Mouse (Mus musculus) liver, embryonic 14.5 days (tissue): ENCODE measurements around the gene Kcne1.

Experiments
- CTCF ChIP-seq: IDR thresholded peaks from 2 replicates; pipeline ENCODE4 v1.5.1; 2016; ENCODE audit warnings: antibody characterized with exemption, low read depth, control low read depth
- EP300 ChIP-seq: IDR thresholded peaks from 2 replicates; pipeline ENCODE4 v1.6.1; 2016; ENCODE audit warnings: antibody characterized with exemption, low read depth

DNA sequence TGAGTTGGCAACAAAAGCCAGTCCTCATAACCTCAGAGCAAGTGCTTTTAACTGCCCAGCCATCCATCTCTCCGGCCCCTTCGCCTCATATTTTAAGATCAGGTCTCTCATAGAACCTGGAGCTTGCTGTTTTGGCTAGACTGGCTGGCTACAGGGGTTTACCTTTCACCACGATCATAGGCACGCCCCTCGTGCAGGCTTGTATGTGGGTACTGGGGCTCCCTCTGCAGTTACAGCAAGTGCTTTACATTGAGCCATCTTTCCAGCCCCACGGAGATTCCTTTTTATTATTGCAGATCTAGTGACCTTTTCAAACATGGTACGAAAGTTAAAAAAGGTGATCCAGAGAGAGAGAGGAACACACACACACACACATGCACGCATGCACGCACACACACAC, 24.7 kb downstream of the Kcne1 start:
- TF ChIP-seq EP300: no peak
- no peak; the same call in 1 of the 2 replicates for TF ChIP-seq CTCF
